Mouse (Mus musculus) kidney, adult 10 weeks (tissue): ENCODE data around the gene Tmtc4. TPM values are rescaled to one million over a fixed set of nuclear protein-coding genes. Genes with fewer than 3 reads are reported as not detected.

Source experiments
- polyA plus RNA-seq: library from polyadenylated mRNA; stranded (reverse); fragments of 350-450 nt; fragmentation: Illumina TruSeq; extraction: RNeasy Lipid Tissue Mini Kit (QIAGEN cat#74804); gene quantifications from one replicate; pipeline ENCODE4 v1.2.3, GENCODE M21; 2014; ENCODE audit warnings: low read depth, low replicate concordance

The Tmtc4 gene
- 16.5 TPM for polyA plus RNA-seq

DNA sequence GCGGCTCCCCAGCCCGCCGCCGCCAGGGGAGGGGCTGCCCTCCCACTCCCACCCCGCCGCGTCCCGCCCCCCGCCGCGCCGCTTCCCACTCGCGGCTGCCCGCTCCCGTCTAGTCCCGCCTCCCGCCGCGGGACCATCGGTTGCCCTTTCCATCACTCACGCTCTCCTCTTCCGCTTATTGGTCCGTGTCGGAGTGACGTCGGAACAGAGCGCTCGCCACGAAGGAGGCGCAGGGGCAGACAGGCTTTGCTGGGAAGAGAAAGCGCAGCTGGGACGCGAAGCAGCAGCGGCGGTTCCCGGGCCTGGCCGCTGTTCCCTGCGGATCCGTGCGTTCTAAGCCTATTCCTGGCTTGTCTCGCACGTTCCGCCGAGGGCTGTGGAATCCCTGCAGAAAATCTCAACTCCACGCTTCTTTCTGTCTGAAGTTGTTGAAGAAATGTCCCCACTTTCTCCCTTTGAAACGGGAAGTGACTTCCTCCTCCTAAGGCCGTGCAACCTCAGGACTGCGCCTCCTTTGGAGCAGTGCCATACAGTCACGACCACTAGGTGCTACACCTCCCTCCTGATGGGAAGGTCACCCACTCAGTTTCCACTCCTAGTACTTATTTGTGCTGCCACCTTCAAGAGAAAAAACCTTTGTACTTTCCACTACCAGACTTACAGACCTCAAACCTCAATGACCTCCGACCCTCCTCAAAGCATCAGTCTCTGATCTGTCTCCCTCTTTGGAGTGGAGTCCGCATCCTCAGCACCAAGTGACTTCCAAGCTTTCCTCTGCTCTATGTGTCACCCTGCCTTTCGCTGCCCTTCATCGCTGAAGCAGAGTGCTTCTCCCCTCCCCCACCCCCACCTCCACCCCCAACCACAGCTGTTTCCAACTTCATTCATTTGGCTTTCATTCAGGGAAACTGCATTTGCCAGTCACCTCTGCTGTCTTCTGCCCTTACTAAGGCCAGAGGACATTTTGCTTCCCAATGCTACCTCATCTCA is at the start of gene Tmtc4:
Gene Tmtc4 (minus strand): TSS at position 810 of the 990 bp plus-strand sequence.

DNA sequence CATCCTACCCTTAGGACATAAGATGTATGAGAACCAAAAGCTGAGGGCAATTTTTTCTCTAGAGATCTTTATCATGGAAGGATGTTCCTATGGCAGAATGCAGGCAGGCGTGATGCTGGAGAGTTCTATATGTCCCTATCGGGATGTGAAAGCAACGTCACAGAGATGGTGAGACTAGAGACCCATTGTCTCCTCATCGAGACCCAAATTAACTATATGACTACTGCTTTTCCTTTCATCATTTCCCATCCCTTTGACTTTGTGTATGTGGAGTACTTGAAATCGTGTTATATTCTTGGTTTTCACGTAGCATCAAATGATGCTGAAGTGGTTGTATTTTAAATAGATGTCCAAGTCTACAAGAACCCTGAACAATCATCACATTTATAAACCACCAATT is 70.2 kb downstream of the Tmtc4 start, which contains the start of gene Ggact:
Gene Ggact (minus strand): TSS at position 101 of the 400 bp plus-strand sequence.

Other genes starting within 250 kb of the Tmtc4 start
- gene Ggact, start 70.3 kb downstream of the Tmtc4 start, polyA plus RNA-seq = 128 TPM